Mouse (Mus musculus): ENCODE results near the gene Prrc2b. TPM values are rescaled to one million over a fixed set of nuclear protein-coding genes. Genes with fewer than 3 reads are reported as not detected.

Prrc2b gene
- polyA plus RNA-seq, 1 experiment from 2014 or later: 60.0 TPM

DNA sequence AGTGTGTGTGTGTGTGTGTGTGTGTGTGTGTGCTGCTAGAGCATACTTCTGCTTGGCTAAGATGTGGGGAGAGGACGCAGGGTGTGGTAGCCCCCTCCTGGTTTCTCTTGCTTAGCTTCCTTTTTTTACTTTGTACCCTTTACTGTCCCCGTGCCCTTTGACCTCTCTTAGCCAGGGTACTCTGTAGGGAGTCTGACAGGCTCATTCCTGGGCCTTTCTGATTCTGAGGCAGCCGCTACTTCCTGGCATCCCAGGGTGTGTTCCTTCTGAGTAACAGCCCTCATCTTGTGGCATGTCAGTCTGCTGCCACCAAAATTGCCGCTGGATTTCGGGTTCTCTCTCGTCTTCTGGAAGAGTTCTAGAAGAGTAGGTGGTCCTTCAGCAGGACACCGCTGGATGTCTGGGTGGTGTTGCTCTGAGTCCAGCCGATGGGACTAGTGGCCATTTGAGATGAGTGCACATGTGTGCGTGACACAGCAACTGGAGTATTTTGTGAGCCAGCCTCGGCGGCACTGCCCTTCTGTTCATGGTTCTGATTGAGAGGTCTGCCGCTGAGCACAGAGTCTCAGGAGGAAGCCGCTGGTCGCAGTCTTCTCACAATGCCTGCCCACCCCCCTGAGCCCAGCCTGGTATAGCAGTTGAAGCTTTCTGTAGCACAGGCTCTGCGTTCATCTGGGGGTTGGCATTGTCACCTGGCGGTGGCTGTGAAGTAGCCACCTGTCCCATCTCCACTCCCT is 16.3 kb downstream of the Prrc2b start:
- H3K9me3 ChIP-seq: no peaks in the 10 kb centered on the region; the same call in 1 of the 2 replicates
- no peak for DNase-seq (ENCODE audit: low spot score)
- H3K27ac ChIP-seq (replicated peaks): peak overlapping the region; percentile 75
- H3K4me3 ChIP-seq: peak overlapping the region; percentile 42
- no peaks in the 10 kb centered on the region for H3K27me3 ChIP-seq (replicated peaks; ENCODE audit: low read depth, poor library complexity, severe bottlenecking)
- H3K36me3 ChIP-seq (replicated peaks): peaks cover 35% of the 10 kb centered on the region
- peaks cover 77% of the 10 kb centered on the region for H3K4me1 ChIP-seq
- WGBS: 17% methylated on average over 16 of the region's 16 CpGs

DNA sequence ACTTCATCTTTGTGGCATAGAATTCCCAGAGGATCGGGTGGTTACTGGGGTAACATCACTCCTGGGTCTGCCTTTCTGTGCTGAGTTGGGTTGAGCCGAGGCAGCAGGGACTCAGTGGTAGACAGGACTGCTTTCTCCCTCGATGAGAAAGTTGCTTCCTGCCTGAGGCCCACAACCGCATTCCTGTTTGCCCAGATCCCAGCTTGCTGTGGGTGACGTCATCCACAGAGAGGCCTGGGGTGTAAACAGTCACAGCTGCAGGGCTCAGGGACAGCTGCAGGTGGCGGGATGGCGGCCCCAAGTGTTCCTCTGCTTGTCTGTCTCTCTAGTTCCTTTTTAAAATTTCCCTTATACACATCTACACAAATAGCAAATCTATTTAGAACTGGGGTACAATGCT is 16.9 kb downstream of the Prrc2b start:
- H3K36me3 ChIP-seq (replicated peaks): peaks cover 28% of the 10 kb centered on the region
- H3K4me1 ChIP-seq: peaks cover 78% of the 10 kb centered on the region
- peak; percentile 77 for DNase-seq (ENCODE audit: low spot score)
- H3K4me3 ChIP-seq: peak overlapping the region; percentile 42
- H3K27me3 ChIP-seq (replicated peaks; ENCODE audit: low read depth, poor library complexity, severe bottlenecking): no peaks in the 10 kb centered on the region
- no peaks in the 10 kb centered on the region for H3K9me3 ChIP-seq
- peak overlapping the region; percentile 75 for H3K27ac ChIP-seq (replicated peaks)
- WGBS: 9% methylated on average over 7 of the region's 7 CpGs

DNA sequence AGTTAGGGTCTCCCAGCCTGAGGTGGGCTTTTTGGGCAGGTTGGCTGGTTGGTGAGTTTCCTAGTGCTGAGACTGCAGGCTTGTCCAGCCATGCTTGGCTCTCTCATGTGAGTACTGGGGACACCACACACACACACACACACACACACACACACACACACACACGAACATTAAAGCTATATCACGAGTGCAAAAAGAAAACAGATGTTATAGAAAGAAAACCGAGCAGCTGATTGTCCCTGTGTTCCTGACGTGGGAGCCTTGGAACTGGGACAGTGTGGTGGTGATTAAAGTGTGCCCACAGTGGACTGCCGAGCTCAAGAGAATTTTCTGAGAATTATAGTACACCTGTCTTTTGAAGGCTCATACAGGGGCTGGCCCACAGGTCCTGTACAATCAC is 18.4 kb downstream of the Prrc2b start:
- H3K27me3 ChIP-seq (replicated peaks; ENCODE audit: low read depth, poor library complexity, severe bottlenecking): no peaks in the 10 kb centered on the region
- no peaks in the 10 kb centered on the region for H3K9me3 ChIP-seq
- WGBS: 66% methylated on average over 5 of the region's 5 CpGs
- DNase-seq (ENCODE audit: low spot score): no peak
- H3K36me3 ChIP-seq (replicated peaks): peaks cover 22% of the 10 kb centered on the region; the same call in 1 of the 2 replicates
- H3K4me1 ChIP-seq: peaks cover 82% of the 10 kb centered on the region
- H3K4me3 ChIP-seq: no peak overlapping the region
- H3K27ac ChIP-seq (replicated peaks): 0 out of 2 replicates have a peak overlapping the region, but pooled peaks have one; percentile 7

DNA sequence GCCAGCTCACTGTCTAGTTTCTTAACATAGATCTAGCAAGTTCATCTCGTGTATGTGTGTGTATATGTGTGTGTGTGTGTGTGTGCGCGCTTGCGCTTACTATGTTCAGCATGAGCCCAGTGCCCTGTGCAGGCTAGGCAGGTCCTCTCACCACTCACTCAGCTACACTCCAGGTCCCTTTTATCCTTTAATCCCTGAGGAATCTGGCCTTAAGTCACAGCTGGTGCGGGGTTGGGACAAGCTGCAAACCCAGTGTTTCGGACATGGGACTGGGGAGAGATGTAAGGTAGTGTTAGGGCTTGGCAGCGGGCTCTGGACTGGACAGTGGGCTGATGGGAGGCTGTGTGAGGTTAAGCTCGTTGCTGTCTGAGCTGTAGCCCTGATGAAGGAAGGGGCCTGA is 19.1 kb downstream of the Prrc2b start:
- no peaks in the 10 kb centered on the region for H3K27me3 ChIP-seq (replicated peaks; ENCODE audit: low read depth, poor library complexity, severe bottlenecking)
- H3K36me3 ChIP-seq (replicated peaks): peaks cover 20% of the 10 kb centered on the region; the same call in 1 of the 2 replicates
- H3K27ac ChIP-seq (replicated peaks): 0 out of 2 replicates have a peak overlapping the region, but pooled peaks have one; percentile 7
- 73% methylated on average over 8 of the region's 8 CpGs for WGBS
- no peak overlapping the region for H3K4me3 ChIP-seq
- H3K9me3 ChIP-seq: no peaks in the 10 kb centered on the region
- H3K4me1 ChIP-seq: peaks cover 84% of the 10 kb centered on the region
- DNase-seq (ENCODE audit: low spot score): no peak

DNA sequence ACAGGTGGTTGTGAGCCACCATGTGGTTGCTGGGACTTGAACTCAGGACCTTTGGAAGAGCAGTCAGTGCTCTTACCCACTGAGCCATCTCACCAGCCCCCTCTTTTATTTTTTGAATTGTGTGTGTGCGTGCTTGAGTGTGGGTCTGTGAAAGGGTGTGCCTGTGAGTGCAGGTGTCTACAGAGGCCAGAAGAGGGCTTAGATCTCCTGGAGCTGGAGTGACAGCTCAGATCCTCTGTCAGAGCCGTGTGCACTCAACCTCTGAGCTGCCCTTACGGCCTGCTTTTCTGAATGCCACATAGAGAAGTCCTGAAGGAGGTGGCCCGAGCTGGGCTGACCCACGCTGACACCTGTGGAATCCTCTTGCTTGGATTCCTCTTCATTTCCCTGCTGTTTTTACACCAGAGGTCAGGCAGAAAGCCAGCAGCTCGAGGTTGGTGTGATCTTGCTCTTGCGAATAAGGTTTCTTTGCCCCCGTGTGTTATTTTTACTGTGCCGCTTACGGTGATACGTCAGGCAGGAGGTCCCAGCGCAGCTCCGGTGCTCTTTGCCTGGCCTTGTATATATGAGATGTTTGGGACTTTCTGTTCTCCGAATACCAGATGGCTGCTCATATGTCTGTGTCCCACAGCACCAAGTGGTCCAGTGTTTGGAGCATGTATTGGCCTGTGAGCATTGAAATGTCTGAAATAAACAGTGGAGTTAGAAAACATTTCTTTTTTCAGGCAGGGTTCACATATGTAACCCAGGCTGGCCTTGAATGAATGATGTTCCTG is 21.0 kb downstream of the Prrc2b start:
- no peaks in the 10 kb centered on the region for H3K9me3 ChIP-seq
- H3K27ac ChIP-seq (replicated peaks): no peak overlapping the region
- WGBS: 78% methylated on average over 14 of the region's 14 CpGs
- no peak overlapping the region for H3K4me3 ChIP-seq
- H3K27me3 ChIP-seq (replicated peaks; ENCODE audit: low read depth, poor library complexity, severe bottlenecking): no peaks in the 10 kb centered on the region
- no peak for DNase-seq (ENCODE audit: low spot score)
- peaks cover 29% of the 10 kb centered on the region; the same call in 1 of the 2 replicates for H3K36me3 ChIP-seq (replicated peaks)
- H3K4me1 ChIP-seq: peaks cover 83% of the 10 kb centered on the region

DNA sequence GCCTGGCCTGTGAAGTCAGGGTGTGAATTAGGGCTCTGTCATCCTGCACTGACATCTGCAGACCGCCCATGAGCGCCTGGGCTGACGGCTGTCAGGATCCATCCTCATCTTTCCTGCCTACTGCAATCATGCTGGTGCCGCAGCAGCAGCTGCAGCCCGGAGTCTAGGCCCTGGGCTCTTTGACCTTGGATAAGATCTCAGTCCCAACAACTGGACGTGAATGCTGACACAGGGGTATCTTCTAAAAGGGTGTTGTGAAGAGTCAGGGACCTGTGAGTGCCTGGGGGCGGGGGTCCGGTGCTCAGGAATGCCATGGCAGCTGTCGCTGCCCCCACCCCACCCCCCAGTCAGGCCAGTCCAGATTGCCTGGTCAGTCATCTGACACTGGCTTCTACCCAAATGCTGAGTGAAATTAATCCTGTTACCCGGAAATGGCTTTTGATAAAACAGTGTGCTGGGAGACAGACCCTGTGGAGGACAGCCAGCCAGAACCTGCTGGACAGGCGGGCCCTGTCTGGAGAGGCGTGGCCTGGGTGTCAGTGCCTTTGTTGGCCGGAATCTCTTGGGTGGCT is 23.4 kb downstream of the Prrc2b start:
- H3K4me1 ChIP-seq: peaks cover 84% of the 10 kb centered on the region
- WGBS: 7% methylated on average over 13 of the region's 13 CpGs
- H3K4me3 ChIP-seq: peak overlapping the region; percentile 44
- peak; percentile 79 for DNase-seq (ENCODE audit: low spot score)
- no peaks in the 10 kb centered on the region for H3K9me3 ChIP-seq
- H3K27ac ChIP-seq (replicated peaks): peak overlapping the region; percentile 88
- H3K36me3 ChIP-seq (replicated peaks): peaks cover 27% of the 10 kb centered on the region; the same call in 1 of the 2 replicates
- H3K27me3 ChIP-seq (replicated peaks; ENCODE audit: low read depth, poor library complexity, severe bottlenecking): no peaks in the 10 kb centered on the region

DNA sequence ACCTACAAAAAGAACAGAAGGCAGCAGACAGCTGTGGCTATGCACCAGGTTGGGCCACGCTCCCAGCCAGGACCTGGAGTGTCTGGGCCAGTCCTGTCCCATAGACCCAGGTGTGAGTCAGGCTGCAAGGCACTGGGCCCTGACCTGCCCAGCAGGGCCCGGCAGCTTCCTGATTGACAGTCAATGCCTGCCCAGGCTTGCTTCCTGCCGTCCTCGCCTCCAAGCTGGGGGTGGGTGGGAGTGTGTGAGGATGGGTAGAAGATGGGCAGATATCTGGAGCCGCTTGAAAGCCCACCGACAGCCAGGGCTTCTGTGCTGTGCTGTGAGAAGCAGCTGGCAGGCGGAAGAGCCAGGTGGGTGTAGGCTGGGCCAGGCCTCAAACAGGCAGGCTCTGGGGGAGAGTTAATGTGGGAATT is 24.2 kb downstream of the Prrc2b start:
- WGBS: 49% methylated on average over 7 of the region's 7 CpGs
- H3K27ac ChIP-seq (replicated peaks): peak overlapping the region; percentile 88
- H3K4me1 ChIP-seq: peaks cover 79% of the 10 kb centered on the region
- no peaks in the 10 kb centered on the region for H3K27me3 ChIP-seq (replicated peaks; ENCODE audit: low read depth, poor library complexity, severe bottlenecking)
- peaks cover 20% of the 10 kb centered on the region for H3K36me3 ChIP-seq (replicated peaks)
- peak; percentile 59 for DNase-seq (ENCODE audit: low spot score)
- peak overlapping the region; percentile 44 for H3K4me3 ChIP-seq
- no peaks in the 10 kb centered on the region for H3K9me3 ChIP-seq

DNA sequence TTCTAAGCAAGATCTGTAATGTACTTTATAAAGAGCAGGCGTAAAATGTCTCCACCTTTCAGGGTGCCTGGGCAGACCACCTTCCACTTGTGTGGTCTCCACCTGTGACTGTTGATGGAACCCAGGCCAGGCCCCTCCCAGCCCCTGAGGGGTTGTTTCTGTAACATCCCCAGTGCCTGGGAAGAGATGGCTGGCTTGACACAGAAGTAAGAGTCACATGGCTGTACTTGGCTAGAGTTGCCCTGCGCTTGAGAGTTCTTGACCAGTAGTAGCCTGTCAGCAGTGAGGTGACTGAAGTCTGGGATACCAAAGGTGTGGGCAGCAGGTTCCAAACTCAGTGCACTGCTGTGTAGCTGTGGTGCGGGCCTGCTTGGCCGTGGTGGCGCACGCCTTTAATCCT is 24.6 kb downstream of the Prrc2b start:
- H3K4me3 ChIP-seq: peak overlapping the region; percentile 44
- 91% methylated on average over 6 of the region's 6 CpGs for WGBS
- peaks cover 74% of the 10 kb centered on the region for H3K4me1 ChIP-seq
- H3K9me3 ChIP-seq: no peaks in the 10 kb centered on the region
- peak overlapping the region; percentile 88 for H3K27ac ChIP-seq (replicated peaks)
- DNase-seq (ENCODE audit: low spot score): no peak
- no peaks in the 10 kb centered on the region for H3K27me3 ChIP-seq (replicated peaks; ENCODE audit: low read depth, poor library complexity, severe bottlenecking)
- peaks cover 23% of the 10 kb centered on the region for H3K36me3 ChIP-seq (replicated peaks)

DNA sequence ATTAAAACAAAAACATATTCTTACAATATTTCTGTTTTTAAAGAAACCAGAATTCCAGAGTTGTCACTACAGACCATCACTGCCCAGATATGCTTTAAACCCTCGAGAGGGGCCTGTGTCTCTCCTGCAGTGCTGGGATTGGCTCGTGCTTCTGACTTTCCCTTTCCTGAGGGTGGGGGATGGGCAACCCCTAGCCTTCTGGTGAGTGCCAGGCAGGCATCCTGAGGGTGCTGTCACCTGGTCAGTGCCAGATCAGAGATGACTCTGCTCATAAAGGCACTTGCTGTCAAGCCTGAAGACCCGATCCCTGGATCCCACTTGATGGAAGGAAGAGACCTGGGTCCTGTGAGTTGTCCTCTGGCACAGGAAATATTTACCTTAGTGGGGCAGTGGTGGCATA is 26.0 kb downstream of the Prrc2b start:
- Histone ChIP-seq H3K9me3 (no peaks in the 10 kb centered on the region), H3K4me3 (no peak overlapping the region), H3K27ac (replicated peaks) (no peak overlapping the region), H3K36me3 (replicated peaks) (peaks cover 32% of the 10 kb centered on the region), H3K4me1 (peaks cover 77% of the 10 kb centered on the region), H3K27me3 (replicated peaks; ENCODE audit: low read depth, poor library complexity, severe bottlenecking) (no peaks in the 10 kb centered on the region)
- WGBS: 47% methylated on average over 3 of the region's 3 CpGs
- no peak for DNase-seq (ENCODE audit: low spot score)

DNA sequence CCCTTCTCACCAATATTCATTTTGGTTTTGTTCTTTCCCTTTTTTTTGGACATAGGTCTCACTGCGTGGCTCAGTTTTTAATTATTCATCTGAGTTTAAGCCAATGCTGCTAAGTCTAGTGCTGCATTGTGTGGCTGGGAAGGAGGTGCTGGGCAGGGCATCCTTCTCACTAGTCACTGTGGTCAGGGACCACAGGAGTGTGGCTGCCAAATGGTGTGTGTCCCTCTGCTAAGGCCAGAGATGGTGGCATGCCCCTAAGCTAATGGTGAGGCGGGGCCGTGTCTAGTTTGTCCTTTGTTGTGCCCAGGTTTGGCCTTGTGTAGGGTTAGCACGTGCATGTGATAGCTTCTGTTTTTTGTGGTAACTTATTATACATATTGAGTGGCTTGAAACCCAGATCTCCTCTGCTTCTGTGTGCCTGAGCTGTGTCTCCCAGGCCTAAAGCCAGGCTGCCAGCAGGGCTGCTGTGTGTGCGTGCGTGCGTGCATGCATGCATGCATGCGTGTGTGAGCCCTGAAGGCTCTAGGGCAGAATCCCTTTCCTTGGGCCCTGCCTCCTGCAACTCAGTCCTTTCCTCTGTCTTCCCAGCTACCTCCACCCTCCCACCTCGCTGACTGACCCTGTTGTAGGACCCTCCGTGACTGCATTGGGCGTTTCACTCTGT is 26.6 kb downstream of the Prrc2b start:
- Histone ChIP-seq H3K4me1 (peaks cover 79% of the 10 kb centered on the region), H3K9me3 (no peaks in the 10 kb centered on the region), H3K27ac (replicated peaks) (no peak overlapping the region), H3K27me3 (replicated peaks; ENCODE audit: low read depth, poor library complexity, severe bottlenecking) (no peaks in the 10 kb centered on the region), H3K4me3 (no peak overlapping the region), H3K36me3 (replicated peaks) (peaks cover 37% of the 10 kb centered on the region)
- 88% methylated on average over 11 of the region's 11 CpGs for WGBS
- DNase-seq (ENCODE audit: low spot score): no peak

DNA sequence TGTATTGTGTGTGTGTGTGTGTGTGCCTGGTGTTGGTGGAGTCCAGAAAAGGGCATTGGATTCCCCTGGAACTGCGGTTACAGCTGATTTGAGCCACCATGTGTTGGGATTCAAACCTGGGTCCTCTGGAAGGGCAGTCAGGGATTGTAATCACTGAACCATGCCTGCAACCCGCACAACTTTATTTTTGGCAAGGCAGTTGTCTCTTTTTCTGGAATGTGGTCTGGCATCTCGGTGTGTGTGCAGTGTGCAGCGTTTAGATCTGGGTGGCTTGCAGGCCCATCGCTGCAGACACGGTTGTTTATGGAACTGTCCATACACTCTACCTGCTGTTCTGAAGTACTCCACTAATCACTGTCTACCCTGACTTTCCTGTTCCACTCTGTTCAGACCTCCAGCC is 28.5 kb downstream of the Prrc2b start:
- DNase-seq (ENCODE audit: low spot score): no peak
- WGBS: 91% methylated on average over 6 of the region's 6 CpGs

DNA sequence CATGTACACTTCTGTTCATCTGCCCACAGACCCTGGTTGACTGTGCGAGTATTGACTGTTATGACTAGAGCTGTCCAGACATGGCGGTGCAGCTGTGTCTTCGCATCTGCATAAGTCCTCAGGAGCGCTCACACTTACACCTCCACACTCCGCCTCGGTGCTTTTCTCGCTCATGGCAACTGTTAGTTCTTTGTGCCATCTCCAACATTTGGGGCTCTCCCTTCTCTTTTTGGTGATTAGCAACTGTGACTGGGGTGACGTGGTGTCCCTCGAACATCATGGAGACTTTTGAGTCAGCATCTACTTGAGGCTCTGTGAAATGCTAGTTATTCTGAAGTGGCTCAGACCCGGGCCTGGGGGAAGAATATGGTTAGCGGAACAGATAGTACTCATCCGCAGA is 29.2 kb downstream of the Prrc2b start:
- peaks cover 59% of the 10 kb centered on the region for H3K36me3 ChIP-seq (replicated peaks)
- H3K4me1 ChIP-seq: peaks cover 60% of the 10 kb centered on the region
- no peak overlapping the region for H3K4me3 ChIP-seq
- no peaks in the 10 kb centered on the region for H3K27me3 ChIP-seq (replicated peaks; ENCODE audit: low read depth, poor library complexity, severe bottlenecking)
- no peak for DNase-seq (ENCODE audit: low spot score)
- H3K27ac ChIP-seq (replicated peaks): no peak overlapping the region
- WGBS: 95% methylated on average over 12 of the region's 12 CpGs
- H3K9me3 ChIP-seq: no peaks in the 10 kb centered on the region

More for the DNA sequence above, 28.5 kb downstream of the Prrc2b start:
- Histone ChIP-seq H3K9me3 (no peaks in the 10 kb centered on the region), H3K4me3 (no peak overlapping the region), H3K36me3 (replicated peaks) (peaks cover 55% of the 10 kb centered on the region), H3K27ac (replicated peaks) (no peak overlapping the region), H3K27me3 (replicated peaks; ENCODE audit: low read depth, poor library complexity, severe bottlenecking) (no peaks in the 10 kb centered on the region), H3K4me1 (peaks cover 68% of the 10 kb centered on the region)
